Mouse (Mus musculus) left cerebral cortex, postnatal 4 days (tissue): ENCODE data around the gene Tmem38b. TPM values are rescaled to one million over a fixed set of nuclear protein-coding genes. Genes with fewer than 3 reads are reported as not detected.
"Not testable (repeated sequence)": the region's sequence is repeated elsewhere in the genome, so short reads cannot be mapped to it uniquely, and the experiment has no call there.

Experiments
- DNase-seq: peaks from one replicate; pipeline ENCODE4 v3.0.0-alpha.2; 2022
- intact Hi-C: fragments of 180-260 bp; cut with DNase I; formaldehyde crosslinking; loops from one replicate; pipeline ENCODE4 v1.15.1; 2025
- total RNA-seq, 2 experiments: library from RNA; stranded (reverse); gene quantifications; 2 replicates each; pipeline ENCODE4 v1.2.3; 2021

Tmem38b gene
- 10 to 100 TPM in 1 of 2 experiments, 1 to 10 TPM in 1; 8.2 to 11.2 TPM for total RNA-seq

GRCm38 (mm10) chr4:53825821-53826605 lies at the start of gene Tmem38b:
Gene Tmem38b (plus strand): TSS chr4:53826045.
- peak; percentile 91 for DNase-seq
- intact Hi-C loops, result no loop called here

- intact Hi-C loops, result no loop called here
- no peak for DNase-seq
These were observed 44.4 kb upstream of the Tmem38b start for GRCm38 (mm10) chr4:53781396-53781795.

- no peak for DNase-seq
- intact Hi-C loops, result no loop called here
These were observed 43.4 kb upstream of the Tmem38b start for GRCm38 (mm10) chr4:53782216-53783070.

GRCm38 (mm10) chr4:53785746-53786398 lies 40.0 kb upstream of the Tmem38b start:
- no peak for DNase-seq
- intact Hi-C loops, result no loop called here

GRCm38 (mm10) chr4:53786851-53787250 lies 39.0 kb upstream of the Tmem38b start:
- no peak for DNase-seq
- intact Hi-C loops, result no loop called here

GRCm38 (mm10) chr4:53789346-53789745 lies 36.5 kb upstream of the Tmem38b start:
- DNase-seq, result no peak
- intact Hi-C loops, result no loop called here

- no peak for DNase-seq
- intact Hi-C loops, result no loop called here
These were observed 31.4 kb upstream of the Tmem38b start for GRCm38 (mm10) chr4:53794257-53794966.

- intact Hi-C loops, result no loop called here
- no peak for DNase-seq
These were observed 30.8 kb upstream of the Tmem38b start for GRCm38 (mm10) chr4:53795086-53795485.

GRCm38 (mm10) chr4:53795706-53796105 lies 30.1 kb upstream of the Tmem38b start:
- intact Hi-C loops, result no loop called here
- no peak for DNase-seq

GRCm38 (mm10) chr4:53796865-53797772 lies 28.7 kb upstream of the Tmem38b start:
- DNase-seq, result no peak
- intact Hi-C loops, result no loop called here

GRCm38 (mm10) chr4:53798896-53799676 lies 26.8 kb upstream of the Tmem38b start:
- no peak for DNase-seq
- intact Hi-C loops, result no loop called here

GRCm38 (mm10) chr4:53799753-53800152 lies 26.1 kb upstream of the Tmem38b start:
- intact Hi-C loops, result no loop called here
- no peak for DNase-seq

- DNase-seq, intact Hi-C loops: not testable (repeated sequence)
These were observed 22.2 kb upstream of the Tmem38b start for GRCm38 (mm10) chr4:53803674-53804073.

GRCm38 (mm10) chr4:53806428-53806827 lies 19.4 kb upstream of the Tmem38b start:
- intact Hi-C loops, DNase-seq: not testable (repeated sequence)

GRCm38 (mm10) chr4:53818320-53818719 lies 7.5 kb upstream of the Tmem38b start:
- DNase-seq, result no peak
- intact Hi-C loops, result no loop called here

- intact Hi-C loops, result no loop called here
- DNase-seq, result no peak
These were observed 2.1 kb upstream of the Tmem38b start for GRCm38 (mm10) chr4:53823697-53824096.

GRCm38 (mm10) chr4:53824831-53825230 lies 1.0 kb upstream of the Tmem38b start:
- DNase-seq, result no peak
- intact Hi-C loops, result no loop called here

GRCm38 (mm10) chr4:53826641-53827248 lies 900 bp downstream of the Tmem38b start:
- intact Hi-C loops, result no loop called here
- DNase-seq, result no peak
